Mouse (Mus musculus) erythroblast, embryonic 14.5 days (primary cell): ENCODE data around the gene Ttc34. TPM values are rescaled to one million over a fixed set of nuclear protein-coding genes. Genes with fewer than 3 reads are reported as not detected.

Experiments
- H3K27me3 ChIP-seq: 2 replicates; pipeline ENCODE4 v1.6.1; 2012; ENCODE audit warnings: inconsistent platforms; ENCODE audit not compliant: control insufficient read depth
- H3K36me3 ChIP-seq: 2 replicates; pipeline ENCODE4 v1.6.1; 2012; ENCODE audit warnings: mild to moderate bottlenecking, inconsistent platforms; ENCODE audit not compliant: control insufficient read depth
- H3K4me1 ChIP-seq: 2 replicates; pipeline ENCODE4 v1.6.1; 2012; ENCODE audit warnings: inconsistent platforms; ENCODE audit not compliant: control insufficient read depth
- H3K4me3 ChIP-seq: replicated peaks from 2 replicates; pipeline ENCODE3; 2012; ENCODE audit warnings: moderate library complexity, mild to moderate bottlenecking, inconsistent platforms
- H3K9me3 ChIP-seq: 2 replicates; pipeline ENCODE4 v1.6.1; 2012; ENCODE audit warnings: low read length, inconsistent platforms, mixed read lengths; ENCODE audit not compliant: control insufficient read depth
- GATA1 ChIP-seq: IDR thresholded peaks from 2 replicates; pipeline ENCODE4 v1.6.1; 2012; ENCODE audit warnings: low read length, inconsistent platforms, mixed read lengths
- TAL1 ChIP-seq: IDR thresholded peaks from 3 replicates; pipeline ENCODE4 v1.6.1; 2012; ENCODE audit warnings: low read length, inconsistent platforms, mixed read lengths
- polyA plus RNA-seq: library from polyadenylated mRNA; stranded (reverse); fragments of >175 nt; gene quantifications from 2 replicates; pipeline ENCODE4 v1.2.3, GENCODE M21; 2012

Ttc34 gene
- polyA plus RNA-seq, 1 experiment, result not detected

DNA sequence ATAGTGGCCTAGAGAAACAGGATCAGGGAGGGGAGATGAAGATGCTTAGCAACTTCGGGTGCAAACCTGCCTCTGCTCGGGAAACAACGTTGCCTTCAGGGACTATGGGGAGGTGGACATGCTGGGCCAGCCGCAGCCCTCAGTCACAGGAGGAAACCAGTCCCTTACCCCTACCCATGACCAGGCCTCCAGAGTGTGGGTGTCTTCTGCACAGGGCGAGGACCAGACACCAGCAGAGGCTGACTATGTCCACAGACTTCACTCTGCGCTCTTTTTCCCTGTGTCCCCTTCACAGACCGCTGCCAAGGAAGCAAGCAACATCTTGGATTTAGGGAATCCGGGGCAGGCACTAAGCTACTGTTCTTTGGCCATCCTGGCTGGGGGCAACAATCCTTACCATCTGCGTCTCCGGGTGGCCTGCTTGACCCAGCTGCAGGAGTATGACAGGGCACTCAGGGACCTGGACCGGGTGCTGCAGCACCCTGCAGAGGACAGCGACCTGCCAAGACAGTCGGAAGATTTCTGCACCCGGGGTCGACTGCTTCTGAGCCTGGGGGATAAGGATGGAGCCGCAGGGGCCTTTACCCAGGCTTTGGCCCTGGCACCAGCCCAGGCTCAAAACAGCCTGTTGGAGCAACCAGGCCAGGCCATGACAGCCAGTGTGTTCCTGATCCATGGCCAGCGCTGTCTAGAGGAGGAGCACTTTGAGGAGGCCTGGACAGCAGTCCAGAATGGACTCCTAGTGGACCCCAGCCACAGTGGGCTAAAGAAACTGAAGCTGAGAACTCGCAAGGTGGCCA is 27.9 kb downstream of the Ttc34 start:
- peaks cover 16% of the 10 kb centered on the region for H3K4me1 ChIP-seq
- no peak for TF ChIP-seq TAL1
- no peak for TF ChIP-seq GATA1
- peak overlapping the region; percentile 54 for H3K4me3 ChIP-seq
- no peaks in the 10 kb centered on the region for H3K36me3 ChIP-seq
- no peaks in the 10 kb centered on the region for H3K27me3 ChIP-seq
- H3K9me3 ChIP-seq, result no peaks in the 10 kb centered on the region

- Histone ChIP-seq H3K27me3 (peaks cover 4% of the 10 kb centered on the region), H3K4me1 (peaks cover 16% of the 10 kb centered on the region), H3K9me3 (no peaks in the 10 kb centered on the region), H3K4me3 (no peak overlapping the region), H3K36me3 (no peaks in the 10 kb centered on the region)
- no peak for TF ChIP-seq TAL1
- no peak for TF ChIP-seq GATA1
Measured at GRCm38 (mm10) chr4:154866391-154866790, 29.1 kb downstream of the Ttc34 start.

DNA sequence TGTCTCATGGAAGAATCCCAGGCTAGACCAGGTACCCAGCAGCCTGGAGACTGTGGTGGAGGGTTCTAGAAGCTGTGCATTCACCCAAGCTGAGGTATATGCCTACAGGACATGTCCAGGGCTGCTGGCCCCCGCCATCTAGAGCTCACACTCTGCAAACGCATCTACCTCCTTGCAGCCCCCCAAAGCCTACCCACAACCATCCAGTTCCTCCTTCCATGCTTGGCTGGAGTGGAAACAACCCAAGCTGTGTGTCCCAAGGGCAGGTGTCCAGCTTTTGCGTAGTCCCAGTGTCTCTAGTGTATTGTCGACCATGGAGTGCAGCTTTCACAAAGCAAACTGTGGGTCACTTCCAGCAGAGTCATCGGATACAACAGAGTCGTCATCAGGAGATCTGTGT is 30.0 kb downstream of the Ttc34 start:
- no peak overlapping the region for H3K4me3 ChIP-seq
- no peaks in the 10 kb centered on the region for H3K9me3 ChIP-seq
- peaks cover 16% of the 10 kb centered on the region for H3K4me1 ChIP-seq
- TF ChIP-seq TAL1 (no peak), GATA1 (no peak)
- H3K36me3 ChIP-seq, result no peaks in the 10 kb centered on the region
- H3K27me3 ChIP-seq, result peaks cover 12% of the 10 kb centered on the region

DNA sequence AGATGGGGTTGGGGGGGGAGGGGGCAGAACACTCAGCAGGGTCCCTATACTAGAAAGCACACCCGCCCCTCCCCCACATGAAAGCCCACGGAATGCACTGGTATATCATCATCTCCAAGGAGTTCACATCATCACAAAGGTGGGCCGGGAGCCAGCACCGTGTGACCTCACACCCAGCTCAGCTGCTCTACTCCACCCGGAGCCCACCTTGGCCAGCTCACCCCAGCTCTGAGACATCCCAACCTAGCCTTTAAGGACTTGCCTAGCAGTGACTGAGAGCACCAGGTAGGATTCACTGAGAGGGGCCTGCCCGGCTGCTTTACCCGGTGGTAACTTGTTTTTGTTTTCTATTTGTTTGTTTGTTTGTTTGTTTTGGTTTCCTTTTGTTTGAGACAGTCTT is 32.2 kb downstream of the Ttc34 start, which contains the start of gene Mmel1:
TSS of gene Mmel1 (plus strand) at position 146 of the 400 bp plus-strand sequence.
- H3K36me3 ChIP-seq, result no peaks in the 10 kb centered on the region
- H3K27me3 ChIP-seq, result peaks cover 18% of the 10 kb centered on the region

DNA sequence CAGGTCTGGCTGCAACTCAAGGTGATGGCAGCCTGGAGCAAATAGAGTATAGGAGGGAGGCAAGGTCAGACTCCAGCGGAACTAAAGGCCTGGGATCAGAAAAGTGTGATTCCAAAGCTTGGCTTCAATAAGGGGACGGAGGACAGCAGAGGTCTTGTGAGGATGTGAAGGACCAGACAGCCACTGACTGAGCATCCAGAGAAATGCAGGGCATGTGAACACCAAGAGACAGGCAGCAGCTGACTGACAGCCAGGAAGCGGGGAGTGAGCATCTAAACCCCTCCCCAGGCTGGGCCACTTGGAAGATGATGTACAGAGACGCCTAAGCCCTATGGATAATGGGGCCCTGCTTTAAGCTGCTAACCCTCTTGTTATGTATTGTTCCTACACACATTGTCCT is 33.5 kb downstream of the Ttc34 start:
- Histone ChIP-seq H3K4me3 (no peak overlapping the region), H3K4me1 (no peaks in the 10 kb centered on the region), H3K9me3 (no peaks in the 10 kb centered on the region), H3K36me3 (no peaks in the 10 kb centered on the region), H3K27me3 (peaks cover 18% of the 10 kb centered on the region)
- TF ChIP-seq TAL1 (no peak), GATA1 (no peak)

More for the DNA sequence above, 32.2 kb downstream of the Ttc34 start, which contains the start of gene Mmel1:
- TF ChIP-seq GATA1, result no peak
- Histone ChIP-seq H3K4me3 (no peak within 1 kb of the TSS), H3K4me1 (peaks cover 9% of the 10 kb centered on the region), H3K9me3 (no peaks in the 10 kb centered on the region)

GRCm38 (mm10) chr4:154871757-154872251 is 34.5 kb downstream of the Ttc34 start:
- Histone ChIP-seq H3K9me3 (no peaks in the 10 kb centered on the region), H3K4me3 (no peak overlapping the region), H3K27me3 (peaks cover 23% of the 10 kb centered on the region), H3K4me1 (no peaks in the 10 kb centered on the region), H3K36me3 (no peaks in the 10 kb centered on the region)
- TF ChIP-seq TAL1 (no peak), GATA1 (no peak)

DNA sequence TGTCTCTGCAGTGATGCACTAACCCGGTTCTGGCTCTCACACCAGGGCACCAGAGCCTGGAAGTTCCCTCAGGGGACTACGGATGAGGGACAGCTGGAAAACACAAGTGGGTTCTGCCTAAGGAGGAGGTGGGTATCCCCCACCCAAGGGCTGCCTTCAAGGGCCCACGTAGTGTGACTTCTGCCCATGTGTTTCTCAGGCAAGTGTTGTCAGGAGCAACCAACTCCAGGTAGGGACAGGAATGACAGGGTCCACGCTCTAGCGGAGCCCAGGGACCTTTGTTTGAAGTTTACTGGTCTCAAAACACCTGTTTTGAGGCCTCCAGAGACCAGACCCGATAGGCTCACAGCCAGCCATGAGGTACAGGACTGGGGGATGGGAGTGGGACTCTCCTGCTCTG is 35.9 kb downstream of the Ttc34 start:
- no peaks in the 10 kb centered on the region for H3K9me3 ChIP-seq
- no peaks in the 10 kb centered on the region for H3K4me1 ChIP-seq
- H3K36me3 ChIP-seq, result no peaks in the 10 kb centered on the region
- no peak overlapping the region for H3K4me3 ChIP-seq
- no peak for TF ChIP-seq TAL1
- no peak for TF ChIP-seq GATA1
- H3K27me3 ChIP-seq, result peaks cover 23% of the 10 kb centered on the region

- no peaks in the 10 kb centered on the region for H3K9me3 ChIP-seq
- peaks cover 17% of the 10 kb centered on the region for H3K27me3 ChIP-seq
- no peaks in the 10 kb centered on the region for H3K36me3 ChIP-seq
- H3K4me1 ChIP-seq, result peaks cover 33% of the 10 kb centered on the region
- no peak for TF ChIP-seq GATA1
- no peak for TF ChIP-seq TAL1
- H3K4me3 ChIP-seq, result peak overlapping the region; percentile 54
Measured at GRCm38 (mm10) chr4:154877864-154878548, 40.7 kb downstream of the Ttc34 start.

DNA sequence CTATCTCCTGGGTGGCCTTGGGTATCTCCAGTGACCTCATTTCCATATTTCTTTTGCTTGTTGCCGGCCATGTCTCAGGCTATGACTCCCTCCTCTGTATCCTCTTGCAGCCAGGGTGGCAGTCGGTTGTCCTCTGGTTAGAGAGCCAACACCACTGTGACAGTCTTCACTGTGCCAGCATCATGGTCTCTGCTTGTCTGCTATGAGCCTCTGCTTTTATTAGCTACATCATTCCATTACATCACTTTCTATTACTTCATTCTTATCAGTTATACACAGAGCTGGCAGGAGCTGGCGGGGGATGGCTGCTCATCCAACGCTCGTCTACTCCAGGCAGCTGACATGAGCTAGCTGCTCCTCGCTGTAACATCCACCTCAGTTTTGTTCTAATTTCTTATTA is 43.5 kb downstream of the Ttc34 start:
- TF ChIP-seq TAL1 (peak; percentile 79), GATA1 (peak; percentile 46; the same call in 1 of the 2 replicates)
- Histone ChIP-seq H3K36me3 (no peaks in the 10 kb centered on the region), H3K27me3 (peaks cover 35% of the 10 kb centered on the region), H3K4me1 (peaks cover 38% of the 10 kb centered on the region), H3K4me3 (peak overlapping the region; percentile 26), H3K9me3 (no peaks in the 10 kb centered on the region)
